Mouse (Mus musculus) retina, postnatal 1 day (tissue): Measurements from ENCODE around the gene Rabep1.
"Not testable (repeated sequence)": the region's sequence is repeated elsewhere in the genome, so short reads cannot be mapped to it uniquely, and the experiment has no call there.

ENCODE experiments used
- DNase-seq: peaks from one replicate; pipeline ENCODE4 v3.0.0-alpha.2; 2012

Gene Rabep1

DNA sequence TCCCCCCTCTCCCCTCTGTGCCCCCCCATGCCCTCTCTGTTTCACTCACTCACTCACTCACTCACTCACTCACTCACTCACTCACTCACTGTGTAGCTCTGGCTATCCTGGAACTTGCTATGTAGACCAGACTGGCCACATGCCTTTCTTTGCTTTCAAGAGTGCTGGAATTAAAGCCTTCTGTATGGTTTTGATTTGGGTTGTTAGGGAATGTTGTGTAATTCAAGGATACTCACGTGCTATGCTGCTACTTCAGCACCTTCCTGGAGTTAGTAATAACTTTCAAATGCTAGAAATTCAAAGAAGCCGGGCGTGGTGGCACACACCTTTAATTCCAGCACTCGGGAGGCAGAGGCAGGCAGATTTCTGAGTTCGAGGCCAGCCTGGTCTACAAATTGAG, 53.6 kb downstream of the Rabep1 start:
- DNase-seq, result not testable (repeated sequence)

DNA sequence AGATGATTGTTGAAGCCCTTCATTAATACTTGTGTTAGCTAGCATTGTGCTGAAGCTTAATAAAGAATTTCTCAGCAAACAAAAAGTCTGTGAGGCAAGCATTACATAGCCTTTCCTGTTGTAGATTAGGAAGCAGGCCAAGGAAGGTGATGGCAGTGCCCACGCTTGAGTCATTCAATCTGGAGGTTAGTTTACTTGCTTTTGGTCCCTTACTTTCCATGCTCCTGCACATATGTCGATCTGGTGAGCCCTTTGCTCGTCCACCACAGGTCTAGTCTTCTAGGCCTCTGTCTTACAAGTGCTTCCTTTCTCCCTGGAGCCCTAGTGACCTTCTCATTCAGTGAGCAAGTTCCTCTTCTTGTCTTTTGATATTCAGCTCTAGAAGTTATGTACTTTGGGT, 62.1 kb downstream of the Rabep1 start:
- DNase-seq, result no peak

DNA sequence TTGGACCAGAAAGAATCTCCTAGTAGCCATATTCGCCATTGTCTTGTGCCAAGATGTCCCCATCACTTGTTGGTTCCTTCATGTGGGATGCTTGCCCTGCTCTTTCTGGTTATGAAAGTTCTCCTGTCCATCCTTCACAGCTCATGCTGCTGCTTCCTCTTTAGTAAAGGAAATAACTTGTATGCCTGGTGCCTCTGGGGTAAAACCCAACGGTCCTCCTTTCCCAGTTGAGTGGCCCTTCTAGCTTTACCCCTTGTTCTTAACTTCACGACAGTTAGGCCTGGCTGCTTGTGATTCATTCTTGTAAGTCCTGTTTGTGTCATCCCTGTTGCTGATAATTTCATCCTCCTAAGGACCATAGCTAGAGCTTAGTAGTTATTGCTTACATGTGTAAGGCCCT, 66.7 kb downstream of the Rabep1 start:
- no peak for DNase-seq

DNA sequence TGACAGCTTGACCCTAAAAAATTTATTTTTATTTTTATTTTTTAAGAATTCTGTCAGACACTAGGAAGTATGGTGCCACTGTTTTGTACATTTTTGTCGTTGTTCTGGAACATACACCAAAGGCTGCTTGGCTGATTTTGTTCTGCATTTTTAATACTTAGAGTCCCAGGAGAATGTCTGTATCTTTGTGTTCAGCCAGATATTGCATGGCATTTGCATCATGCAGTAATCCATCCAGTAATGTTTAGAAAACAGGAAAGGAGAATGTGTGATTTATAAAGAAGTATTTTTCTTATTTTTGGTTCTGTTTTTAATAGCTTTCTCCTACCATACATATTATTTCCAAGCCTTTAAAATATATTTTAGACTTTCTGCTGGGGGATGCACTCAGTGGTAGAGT, 67.3 kb downstream of the Rabep1 start:
- DNase-seq, result no peak

DNA sequence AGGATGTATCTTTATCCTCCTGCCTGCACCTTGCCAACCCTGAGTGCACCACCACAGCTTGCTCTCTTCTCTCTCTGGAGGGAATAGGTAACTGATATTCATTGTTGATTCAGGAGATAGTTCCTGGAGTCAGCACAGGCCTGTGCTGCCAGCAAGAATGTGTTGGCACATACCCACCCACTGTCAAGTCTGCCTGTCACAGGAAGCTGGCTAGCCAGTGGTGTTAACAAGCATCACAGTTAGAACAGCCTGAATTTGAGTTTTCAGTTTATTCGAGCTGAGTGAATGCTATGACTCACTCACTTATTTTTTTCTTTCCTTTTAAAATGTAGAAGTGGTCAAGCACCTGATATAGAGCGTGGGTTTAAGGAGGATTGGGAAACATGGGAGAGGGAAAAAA, 73.3 kb downstream of the Rabep1 start:
- no peak for DNase-seq

DNA sequence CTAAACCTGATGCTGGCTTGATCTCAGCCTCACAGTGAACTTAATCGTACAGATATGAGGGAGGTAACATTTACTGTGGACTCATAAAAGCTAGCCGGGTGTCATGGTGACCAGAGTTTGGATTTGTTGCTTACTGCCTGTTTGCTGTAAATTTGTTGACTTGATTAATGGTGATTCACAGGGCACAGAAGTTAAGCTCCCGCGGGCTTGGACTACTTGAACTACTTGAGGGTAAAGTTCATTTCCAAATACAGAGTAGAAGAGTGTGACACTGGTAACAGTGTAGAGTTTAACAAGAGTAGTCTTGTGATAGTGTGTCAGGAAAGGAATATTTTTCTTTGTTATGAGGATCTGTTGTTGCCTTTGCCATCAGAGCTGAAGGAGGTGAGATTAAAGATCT, 74.9 kb downstream of the Rabep1 start:
- DNase-seq, result no peak

DNA sequence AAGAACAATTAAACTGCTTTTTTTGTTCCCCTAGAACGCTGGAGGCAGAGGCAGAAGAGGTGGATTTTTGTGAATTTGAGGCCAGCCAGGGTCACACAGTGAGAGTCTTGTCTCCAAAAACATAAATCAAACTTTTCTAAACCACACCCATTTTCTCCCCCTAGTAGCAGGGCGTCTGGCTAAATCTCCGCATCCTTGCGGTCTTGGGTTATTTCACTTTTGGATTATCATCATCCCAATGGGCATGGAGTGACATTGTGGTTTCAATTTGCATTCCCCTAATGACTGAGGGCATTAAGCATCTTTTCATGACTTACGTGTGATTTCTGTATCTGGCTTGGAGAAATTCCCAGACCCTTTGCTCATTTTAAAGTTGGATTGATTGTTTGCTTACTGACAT, 86.9 kb downstream of the Rabep1 start:
- no peak for DNase-seq

DNA sequence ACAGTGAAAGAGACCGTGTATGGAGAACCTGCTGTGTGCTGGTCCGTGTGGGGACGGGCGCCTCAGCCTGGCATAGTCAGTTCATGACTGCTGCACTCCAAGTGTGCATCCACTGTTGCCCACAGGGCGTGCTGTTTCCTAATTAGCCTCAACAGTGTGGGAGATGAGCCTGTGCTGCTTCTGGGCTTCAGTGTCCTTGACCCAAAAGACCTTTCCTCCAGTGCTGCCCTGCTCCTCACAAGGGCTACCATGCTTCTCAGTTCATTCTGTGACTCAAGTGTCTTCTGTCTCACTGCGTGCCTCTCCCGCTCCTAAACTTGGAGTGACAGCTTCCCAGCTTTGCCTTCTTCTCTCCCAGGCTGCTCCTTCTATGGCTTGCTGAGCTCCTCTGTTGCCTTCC, 90.7 kb downstream of the Rabep1 start:
- peak; percentile 22 for DNase-seq

DNA sequence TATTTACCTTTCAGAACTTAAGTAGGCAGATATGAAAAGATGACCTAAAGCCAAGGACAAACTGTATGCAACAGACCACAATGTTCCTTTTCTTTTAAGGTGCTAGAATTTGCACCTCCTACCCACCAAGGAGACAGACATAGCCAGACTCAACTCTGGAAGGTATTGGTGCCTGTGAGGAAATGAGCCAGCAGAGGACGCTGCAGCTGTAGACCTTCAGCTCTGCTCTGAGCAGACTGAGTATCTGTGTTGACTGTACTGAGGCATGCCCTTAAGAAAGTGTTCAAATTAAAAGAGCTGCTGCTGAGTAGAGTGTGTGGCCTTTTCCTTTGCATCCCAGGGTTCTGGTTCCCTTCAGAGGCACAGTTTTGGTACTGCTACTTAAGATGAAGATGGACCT, 98.0 kb downstream of the Rabep1 start:
- no peak for DNase-seq

DNA sequence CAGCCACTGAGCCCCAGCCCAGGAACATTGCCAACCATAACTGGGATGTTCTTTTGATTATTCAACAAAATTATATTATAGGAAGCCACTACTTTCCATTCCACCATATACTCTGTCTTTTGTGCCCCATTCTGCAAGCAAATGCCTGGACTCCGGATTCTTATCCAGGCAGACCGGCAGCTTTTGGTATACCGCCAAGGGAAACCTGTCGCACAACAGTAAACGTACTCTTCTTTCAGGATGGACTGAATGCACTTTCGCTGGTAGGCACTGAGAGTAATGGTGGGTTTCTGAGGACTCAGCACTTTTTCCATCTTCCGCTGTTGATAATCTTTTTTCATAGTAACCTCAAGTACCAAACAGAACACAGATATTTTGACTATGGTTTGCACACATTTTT, 99.1 kb downstream of the Rabep1 start:
- DNase-seq, result no peak

DNA sequence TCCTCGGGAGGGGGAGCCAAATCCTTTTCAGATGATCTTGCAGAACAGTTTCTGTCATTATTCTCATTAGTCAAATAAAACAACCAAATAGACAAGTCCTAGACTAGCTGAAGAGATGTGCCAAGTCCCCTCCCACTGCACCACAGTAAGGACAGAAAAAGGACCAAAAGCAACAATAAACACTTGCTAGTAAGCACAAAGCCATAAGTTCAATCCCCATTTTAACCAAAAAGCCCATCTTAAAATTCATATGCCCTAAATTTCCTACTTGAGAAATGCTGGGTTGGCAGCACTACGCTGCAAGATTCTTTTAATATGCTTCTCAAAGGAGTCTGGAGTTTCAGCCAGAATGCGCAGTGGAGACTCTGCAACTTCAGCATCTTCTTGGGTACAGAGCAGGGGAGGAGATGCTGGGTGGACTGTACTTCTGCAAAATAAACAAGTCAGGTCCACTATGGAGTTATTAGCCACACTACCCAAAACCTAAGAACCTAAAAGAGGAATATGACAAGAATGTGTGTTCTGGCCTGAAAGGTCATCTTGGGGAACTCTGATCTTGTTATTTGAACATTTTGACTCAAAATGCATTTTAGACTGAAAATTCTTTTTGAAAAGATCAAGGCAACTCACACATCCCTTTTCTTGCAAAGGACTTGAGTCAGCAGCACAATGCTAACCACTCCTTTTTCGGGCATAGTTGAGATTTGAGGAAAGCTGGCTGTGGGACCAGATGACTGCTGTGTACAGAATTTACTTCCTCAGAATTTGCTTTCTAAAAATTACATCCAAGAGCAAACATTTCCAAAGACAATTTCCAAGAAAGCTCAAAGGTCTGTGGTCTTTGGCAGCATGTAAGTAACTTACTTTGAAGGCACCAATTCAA, 100.6 kb downstream of the Rabep1 start:
- no peak for DNase-seq

DNA sequence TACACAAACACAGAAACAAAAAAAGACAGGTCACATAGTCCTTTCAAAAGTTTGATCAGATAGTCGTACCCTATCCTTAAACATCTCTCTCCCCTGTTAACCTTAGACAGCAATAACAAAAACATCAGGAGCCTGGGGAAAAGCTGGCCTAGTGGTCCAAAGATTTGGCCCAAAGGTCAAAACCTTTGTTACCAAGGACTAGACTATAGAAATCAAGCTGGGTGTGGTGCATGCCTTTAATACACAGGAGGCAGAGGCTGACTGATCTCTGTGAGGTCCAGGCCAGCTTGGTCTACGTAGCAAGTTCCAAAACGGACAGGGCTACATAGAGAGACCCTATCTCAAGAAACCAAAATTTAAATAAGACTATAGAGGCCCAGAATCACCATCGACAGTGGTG, 110.1 kb downstream of the Rabep1 start:
- DNase-seq, result no peak

DNA sequence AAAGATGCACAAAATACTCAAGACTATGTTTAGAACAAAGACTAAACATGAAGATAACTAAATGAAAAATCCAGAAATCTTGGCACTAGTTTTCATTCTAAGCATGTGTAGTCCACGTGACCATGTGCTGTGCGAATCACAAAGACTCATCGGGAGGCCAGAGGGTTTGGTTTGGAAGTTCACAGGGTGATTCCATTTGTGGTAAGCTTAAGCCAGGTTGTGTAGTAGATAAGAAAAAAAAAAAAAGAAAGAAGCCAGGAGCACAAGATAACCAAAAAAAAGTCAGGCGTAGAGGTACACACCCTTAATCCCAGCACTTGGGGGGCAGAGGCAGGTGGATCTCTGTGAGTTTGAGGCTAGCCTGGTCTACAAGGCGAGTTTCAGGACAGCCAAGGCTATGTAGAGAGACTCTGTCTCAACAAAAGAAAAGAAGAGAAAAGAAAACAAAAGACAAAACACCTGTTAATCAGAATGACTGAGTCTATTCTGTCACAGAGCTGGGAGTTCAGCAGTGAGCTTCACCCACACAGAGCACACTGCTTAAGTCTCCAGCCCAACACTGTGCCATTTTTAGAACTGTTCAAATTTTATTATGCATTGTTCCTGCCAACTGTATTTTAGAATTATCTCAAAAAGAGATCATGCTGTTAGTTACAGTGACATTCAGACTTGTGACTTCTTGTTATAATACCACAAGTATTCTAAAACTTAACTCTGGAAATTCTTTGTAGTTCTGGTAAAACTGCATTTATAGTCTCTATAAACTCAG, 116.4 kb downstream of the Rabep1 start:
- no peak for DNase-seq

DNA sequence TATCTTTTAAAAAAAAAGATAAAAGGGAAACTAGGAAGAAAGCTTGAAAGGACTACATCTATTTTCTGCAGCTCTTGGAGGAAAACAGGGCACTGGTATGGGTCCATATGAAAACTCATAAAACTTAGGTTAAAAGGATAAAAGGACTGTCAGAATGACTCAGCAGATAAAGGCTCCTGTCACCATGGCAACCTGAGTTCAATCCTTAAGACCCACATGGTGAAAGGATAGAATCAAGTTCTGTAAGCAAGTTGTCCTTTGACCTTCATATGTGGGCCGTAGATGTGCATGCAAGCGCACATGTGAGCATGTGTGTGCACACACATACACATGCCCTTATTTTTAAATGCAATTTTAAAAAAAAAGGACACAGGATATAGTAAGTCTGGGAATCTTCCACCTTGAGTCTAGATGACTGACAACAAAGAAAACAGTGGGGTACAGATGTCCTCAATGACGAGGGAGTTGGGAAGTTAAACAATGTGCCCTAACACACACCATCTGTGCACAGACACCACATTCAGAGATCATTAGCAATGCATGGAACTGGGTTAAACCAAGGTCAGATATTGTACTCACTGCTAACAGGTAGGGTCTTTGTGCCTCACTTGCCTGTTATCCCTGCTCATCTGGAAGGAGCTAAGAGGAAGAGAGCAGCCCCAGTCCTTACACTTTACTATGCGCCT, 119.8 kb downstream of the Rabep1 start:
- no peak for DNase-seq

DNA sequence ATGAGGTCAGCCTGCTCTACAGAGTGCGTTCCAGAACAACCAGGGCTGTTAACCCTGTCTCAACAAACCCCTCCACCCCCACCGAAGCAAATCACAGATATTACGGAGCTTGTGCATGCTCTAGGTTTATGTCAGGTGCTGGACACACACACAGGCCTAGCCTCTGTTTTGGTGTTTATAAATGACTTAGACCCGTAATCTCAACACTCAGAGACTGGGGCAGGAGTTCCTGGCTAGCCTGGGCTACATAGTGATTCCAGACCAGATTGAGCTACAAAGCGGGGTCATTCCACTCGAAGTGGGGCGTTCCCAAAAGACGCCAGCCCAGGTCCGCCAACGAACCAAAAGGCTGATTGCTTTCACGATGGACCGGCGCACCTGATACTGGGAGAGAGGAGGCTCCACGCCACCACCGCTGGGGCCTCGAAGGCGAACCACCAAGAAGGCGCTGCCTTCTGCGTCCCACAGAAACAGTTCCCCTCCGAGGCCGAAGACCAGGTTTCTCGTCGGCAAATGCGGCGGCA, 124.8 kb downstream of the Rabep1 start:
- DNase-seq, result no peak

DNA sequence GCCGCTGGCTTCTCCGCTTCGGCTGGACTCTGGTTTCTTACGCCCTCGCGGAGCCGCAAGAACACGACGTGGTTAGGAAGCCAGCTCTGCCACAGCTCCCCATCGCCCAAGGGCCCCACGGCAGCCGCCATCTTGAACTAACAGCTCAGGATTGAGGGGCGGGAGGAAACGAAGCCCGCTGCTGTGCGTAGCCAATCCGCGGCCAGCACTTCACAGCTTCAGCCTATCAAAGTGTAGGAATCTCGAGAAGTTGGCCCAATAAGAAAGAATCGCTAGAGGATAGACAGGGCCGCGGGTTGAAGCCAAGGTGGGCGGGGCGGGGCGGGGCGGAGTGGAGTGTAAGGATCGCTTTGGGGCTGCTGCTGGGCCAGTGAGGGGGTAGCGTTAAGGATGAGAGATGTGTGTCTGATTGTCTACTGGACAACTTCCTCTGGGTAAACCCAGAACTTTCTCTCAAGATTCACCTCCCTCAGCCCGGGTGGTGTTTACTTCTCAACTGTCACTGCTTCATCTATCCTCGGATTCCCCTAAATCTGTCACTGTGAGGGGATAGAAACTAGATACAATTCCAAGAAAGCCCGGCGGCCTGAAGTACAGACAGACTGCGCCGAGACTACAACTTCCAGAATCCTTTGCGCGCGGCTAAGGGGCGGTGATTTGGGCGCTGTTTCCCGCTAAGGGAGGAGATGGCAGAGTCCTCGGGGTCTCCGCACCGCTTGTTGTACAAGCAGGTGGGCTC, 125.4 kb downstream of the Rabep1 start, which contains the start of the genes Nup88 and Rpain:
Nup88 (minus strand) TSS at position 153 of the 739 bp plus-strand sequence.
Rpain (plus strand) TSS at position 393 of the 739 bp plus-strand sequence.
- DNase-seq, result peak; percentile 99

DNA sequence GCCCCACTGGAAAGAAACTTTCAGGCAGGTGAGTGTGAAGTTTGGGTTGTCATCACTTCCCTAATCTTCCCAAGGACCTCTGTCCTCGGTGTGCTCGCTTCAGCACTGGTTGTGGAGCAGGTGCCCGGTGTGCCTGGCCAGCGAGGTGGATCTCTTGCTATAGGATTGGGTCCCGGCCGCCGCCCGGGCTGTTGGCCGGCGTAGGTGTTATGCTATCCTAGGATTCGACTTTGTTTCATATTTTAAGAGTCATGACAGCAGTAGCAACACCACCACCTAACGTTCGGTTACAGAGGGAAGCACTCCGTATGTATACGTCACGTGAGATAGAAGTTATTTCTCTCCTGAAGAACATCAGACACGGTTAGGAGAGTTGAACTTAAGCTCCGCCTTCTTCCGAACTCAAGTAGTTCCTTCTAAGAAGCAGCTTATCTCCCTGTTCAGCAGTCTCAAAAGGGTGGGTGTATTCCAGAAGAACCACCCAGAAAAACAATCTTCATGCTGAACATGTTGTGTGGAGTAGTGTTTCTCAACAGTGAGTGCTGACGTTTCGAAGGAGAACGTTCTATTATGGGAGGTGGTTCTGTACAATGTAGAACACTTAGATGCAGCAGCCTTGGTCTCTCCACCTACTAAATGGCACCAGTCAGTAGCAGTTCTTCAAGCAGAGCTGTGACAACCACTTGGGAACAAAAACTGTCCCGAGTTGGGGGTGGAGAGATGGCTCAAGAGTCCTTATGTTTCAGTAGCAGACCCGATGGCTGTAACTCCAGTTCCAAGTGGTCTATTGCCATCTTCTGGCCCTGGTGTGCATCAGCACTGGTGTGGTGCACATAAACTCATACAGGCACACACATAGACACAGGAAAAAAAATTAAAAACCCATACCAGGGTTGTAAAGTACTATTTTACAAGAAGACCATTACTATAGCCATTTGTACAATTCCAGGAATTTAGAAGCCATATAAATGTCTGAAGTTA, 126.3 kb downstream of the Rabep1 start:
- peak; percentile 6 for DNase-seq

DNA sequence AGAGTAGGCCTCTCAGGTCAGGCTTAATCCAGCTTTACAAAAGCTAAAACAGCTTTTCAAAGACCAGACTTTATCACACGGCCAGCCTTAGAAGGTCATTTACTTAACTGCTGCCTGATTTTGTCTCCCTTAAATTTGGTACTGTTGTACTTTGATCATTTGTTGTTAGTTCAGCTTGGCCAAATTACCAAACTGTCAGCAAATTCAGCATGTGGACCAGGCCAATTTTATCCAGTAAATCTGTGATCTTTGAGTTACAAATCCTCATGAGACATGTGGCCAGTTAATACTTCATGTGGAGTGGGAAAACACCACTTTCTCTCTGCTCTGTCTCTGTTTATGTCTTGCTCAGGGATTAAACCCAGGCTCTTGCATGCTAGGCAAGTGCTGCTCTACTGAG, 128.0 kb downstream of the Rabep1 start:
- DNase-seq, result no peak

DNA sequence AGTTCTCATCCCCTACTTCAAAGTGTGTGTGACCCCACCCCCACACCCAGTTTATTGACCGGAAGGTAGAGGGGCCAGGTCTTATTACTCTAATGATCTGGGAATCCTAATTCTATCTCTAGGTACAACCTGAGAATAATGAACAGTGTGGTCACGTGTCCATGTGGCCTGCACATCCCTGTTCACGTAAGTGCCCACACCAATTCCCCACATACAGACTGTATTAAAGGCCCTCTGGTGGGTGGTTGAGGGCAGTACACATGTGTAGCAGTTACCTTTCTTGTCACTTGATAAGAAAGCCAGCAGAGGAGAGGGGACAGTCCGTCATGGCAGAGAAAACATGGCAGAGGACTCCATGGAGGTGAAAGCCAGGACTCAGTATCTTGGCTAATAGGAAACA, 129.4 kb downstream of the Rabep1 start:
- DNase-seq, result peak; percentile 45

DNA sequence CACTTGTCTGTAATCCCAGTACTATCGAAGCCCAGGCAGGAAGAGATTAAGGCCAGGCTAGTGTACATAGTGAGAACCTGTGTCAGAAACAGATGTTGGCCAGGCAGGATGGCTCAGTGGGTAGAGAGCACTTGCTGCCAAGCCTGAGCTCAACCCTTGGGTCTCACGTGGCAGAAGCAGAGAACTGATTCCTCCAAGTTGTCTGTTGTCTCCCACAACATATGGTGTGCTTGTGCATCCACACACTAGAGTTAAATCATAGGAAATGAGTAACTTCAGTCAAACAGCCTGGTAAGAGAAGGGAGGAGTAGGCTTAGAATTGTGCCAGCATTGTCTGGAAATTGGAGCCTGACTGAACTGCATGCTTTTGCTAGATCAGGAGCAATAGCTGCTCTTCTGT, 130.6 kb downstream of the Rabep1 start:
- no peak for DNase-seq

DNA sequence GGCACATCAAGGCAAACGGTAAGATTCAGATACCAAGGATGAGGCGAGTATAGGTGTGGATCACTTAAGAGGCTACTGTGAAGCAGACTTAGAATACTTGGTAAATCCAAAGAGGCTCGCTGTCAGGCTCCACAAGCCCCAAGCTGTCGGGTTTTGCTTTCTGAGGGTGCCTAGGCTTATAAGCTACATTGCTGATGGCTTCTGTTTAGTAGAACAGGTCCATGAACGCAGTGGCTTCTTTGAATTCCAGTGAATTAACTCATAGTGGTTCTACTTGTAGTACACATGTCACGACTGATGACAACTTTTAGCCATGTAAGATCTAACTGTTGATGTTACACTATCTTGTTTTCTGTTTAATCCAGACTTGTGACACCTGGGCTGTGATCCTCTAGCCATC, 132.7 kb downstream of the Rabep1 start:
- DNase-seq, result no peak
